Mouse (Mus musculus) MEL (cell line): ENCODE data around the gene Pick1. TPM values are rescaled to one million over a fixed set of nuclear protein-coding genes. Genes with fewer than 3 reads are reported as not detected.

Source experiments
- DNase-seq: peaks from one replicate; pipeline ENCODE4 v3.0.0; 2011; ENCODE audit warnings: low read depth, low spot score
- H3K27ac ChIP-seq: 2 replicates; pipeline ENCODE4 v1.5.1; 2012; ENCODE audit warnings: low read depth, mild to moderate bottlenecking, control low read depth, low read length, moderate library complexity; ENCODE audit not compliant: control insufficient read depth
- H3K27me3 ChIP-seq, 2 experiments: fragments of 150-350 bp in 1 of 2; sonication (generic) in 1 of 2; 2 replicates each; pipeline ENCODE4 v1.6.1; 2012; ENCODE audit warnings: low read length in 2 of 2, mild to moderate bottlenecking in 2 of 2, improper control_type of control experiment in 1 of 2, moderate library complexity in 1 of 2; ENCODE audit not compliant: insufficient read depth in 2 of 2, control insufficient read depth in 1 of 2
- H3K36me3 ChIP-seq, 2 experiments: 2 replicates each; pipeline ENCODE4 v1.6.1; 2012 to 2014; ENCODE audit warnings: low read length in 2 of 2, improper control_type of control experiment in 1 of 2, inconsistent platforms in 1 of 2, mild to moderate bottlenecking in 1 of 2; ENCODE audit not compliant: insufficient read depth in 2 of 2, control insufficient read depth in 1 of 2
- H3K4me1 ChIP-seq, 2 experiments: fragments of 150-350 bp in 1 of 2; sonication (generic) in 1 of 2; 2 replicates each; pipeline ENCODE4 v1.6.1; 2012; ENCODE audit warnings: low read length in 2 of 2, improper control_type of control experiment in 1 of 2, mild to moderate bottlenecking in 1 of 2; ENCODE audit not compliant: insufficient read depth in 2 of 2, control insufficient read depth in 1 of 2
- H3K4me3 ChIP-seq, 2 experiments: fragments of 150-350 bp in 1 of 2; sonication (generic) in 1 of 2; 2 replicates each; pipeline ENCODE4 v1.5.1; 2012; ENCODE audit warnings: low read depth in 2 of 2, low read length in 2 of 2, mild to moderate bottlenecking in 2 of 2, moderate library complexity in 2 of 2, control low read depth in 1 of 2, improper control_type of control experiment in 1 of 2; ENCODE audit not compliant: control insufficient read depth in 1 of 2, insufficient read depth in 1 of 2
- H3K79me2 ChIP-seq: 2 replicates; pipeline ENCODE4 v1.6.1; 2012; ENCODE audit warnings: mild to moderate bottlenecking, low read length, moderate library complexity; ENCODE audit not compliant: control insufficient read depth, poor library complexity, insufficient read depth
- H3K9ac ChIP-seq: 2 replicates; pipeline ENCODE4 v1.6.1; 2012; ENCODE audit warnings: low read depth, mild to moderate bottlenecking, control low read depth, low read length, moderate library complexity; ENCODE audit not compliant: control insufficient read depth, poor library complexity, severe bottlenecking
- H3K9me3 ChIP-seq: fragments of 150-350 bp; sonication (generic); replicated peaks from 2 replicates; pipeline ENCODE4 v1.6.1; 2012; ENCODE audit warnings: mild to moderate bottlenecking, low read length, improper control_type of control experiment, moderate library complexity; ENCODE audit not compliant: insufficient read depth
- EP300 ChIP-seq, 2 experiments: IDR thresholded peaks; 2 replicates each; pipeline ENCODE4 v1.6.1; 2011; ENCODE audit warnings: improper control_type of control experiment in 2 of 2, low read length in 2 of 2, low read depth in 1 of 2, mild to moderate bottlenecking in 1 of 2
- ETS1 ChIP-seq: IDR thresholded peaks from 2 replicates; pipeline ENCODE4 v1.6.1; 2012; ENCODE audit warnings: low read depth, mild to moderate bottlenecking, inconsistent platforms, low read length, improper control_type of control experiment, moderate library complexity
- GABPA ChIP-seq: IDR thresholded peaks from 2 replicates; pipeline ENCODE4 v1.6.1; 2012; ENCODE audit warnings: low read depth, mild to moderate bottlenecking, inconsistent platforms, low read length, improper control_type of control experiment, moderate library complexity
- HCFC1 ChIP-seq: IDR thresholded peaks from 2 replicates; pipeline ENCODE4 v1.6.1; 2012; ENCODE audit warnings: low read depth, mild to moderate bottlenecking, inconsistent platforms, low read length, improper control_type of control experiment, moderate library complexity
- JUND ChIP-seq: IDR thresholded peaks from 2 replicates; pipeline ENCODE4 v1.6.1; 2011; ENCODE audit warnings: low read depth, mild to moderate bottlenecking, improper control_type of control experiment, low read length
- KAT2A ChIP-seq: conservative IDR thresholded peaks from 2 replicates; pipeline ENCODE4 v1.6.1; 2012; ENCODE audit warnings: low read depth, low read length, improper control_type of control experiment, inconsistent platforms
- MAFK ChIP-seq: IDR thresholded peaks from 2 replicates; pipeline ENCODE4 v1.6.1; 2011; ENCODE audit warnings: low read depth, mild to moderate bottlenecking, low read length, improper control_type of control experiment, borderline replicate concordance
- MAZ ChIP-seq: IDR thresholded peaks from 2 replicates; pipeline ENCODE4 v1.6.1; 2012; ENCODE audit warnings: low read depth, mild to moderate bottlenecking, inconsistent platforms, low read length, improper control_type of control experiment
- MEF2A ChIP-seq: IDR thresholded peaks from 2 replicates; pipeline ENCODE4 v1.6.1; 2014; ENCODE audit warnings: low read depth, mild to moderate bottlenecking, inconsistent platforms, low read length, improper control_type of control experiment; ENCODE audit not compliant: poor library complexity, insufficient replicate concordance, severe bottlenecking; ENCODE audit errors: extremely low read depth
- MYC ChIP-seq: IDR thresholded peaks from 2 replicates; pipeline ENCODE4 v1.6.1; 2011; ENCODE audit warnings: low read depth, mild to moderate bottlenecking, low read length, improper control_type of control experiment, moderate library complexity
- NRF1 ChIP-seq: IDR thresholded peaks from 2 replicates; pipeline ENCODE4 v1.6.1; 2014; ENCODE audit warnings: low read depth, mild to moderate bottlenecking, inconsistent platforms, low read length, improper control_type of control experiment, moderate library complexity; ENCODE audit not compliant: poor library complexity, insufficient read depth, severe bottlenecking
- POLR2AphosphoS2 ChIP-seq: IDR thresholded peaks from 2 replicates; pipeline ENCODE4 v1.6.1; 2011; ENCODE audit warnings: low read length, improper control_type of control experiment
- POLR2AphosphoS5 ChIP-seq: IDR thresholded peaks from 2 replicates; pipeline ENCODE4 v1.6.1; 2012; ENCODE audit warnings: low read depth, borderline replicate concordance, mild to moderate bottlenecking, inconsistent platforms, low read length, moderate library complexity, mixed read lengths
- RAD21 ChIP-seq: IDR thresholded peaks from 2 replicates; pipeline ENCODE4 v1.6.1; 2011; ENCODE audit warnings: mild to moderate bottlenecking, low read depth, low read length, improper control_type of control experiment
- SIN3A ChIP-seq: IDR thresholded peaks from 2 replicates; pipeline ENCODE4 v1.6.1; 2012; ENCODE audit warnings: low read length, improper control_type of control experiment, inconsistent platforms
- SMC3 ChIP-seq: IDR thresholded peaks from 2 replicates; pipeline ENCODE4 v1.6.1; 2011; ENCODE audit warnings: low read depth, low read length, improper control_type of control experiment
- TAL1 ChIP-seq: IDR thresholded peaks from 2 replicates; pipeline ENCODE4 v1.6.1; 2012; ENCODE audit warnings: mild to moderate bottlenecking, inconsistent platforms, low read length, moderate library complexity, mixed read lengths
- TBP ChIP-seq: IDR thresholded peaks from 2 replicates; pipeline ENCODE4 v1.8.0; 2011; ENCODE audit warnings: low read depth, low read length, improper control_type of control experiment
- UBTF ChIP-seq: IDR thresholded peaks from 2 replicates; pipeline ENCODE4 v1.6.1; 2012; ENCODE audit warnings: low read depth, mild to moderate bottlenecking, inconsistent platforms, low read length, improper control_type of control experiment, moderate library complexity, borderline replicate concordance; ENCODE audit not compliant: insufficient read depth
- USF1 ChIP-seq: IDR thresholded peaks from 2 replicates; pipeline ENCODE4 v1.6.1; 2014; ENCODE audit warnings: low read depth, mild to moderate bottlenecking, inconsistent platforms, low read length, improper control_type of control experiment, moderate library complexity
- ZKSCAN1 ChIP-seq: IDR thresholded peaks from 2 replicates; pipeline ENCODE4 v1.6.1; 2012; ENCODE audit warnings: low read depth, mild to moderate bottlenecking, inconsistent platforms, low read length, improper control_type of control experiment, moderate library complexity
- ZMIZ1 ChIP-seq: IDR thresholded peaks from 2 replicates; pipeline ENCODE4 v1.6.1; 2012; ENCODE audit warnings: low read depth, mild to moderate bottlenecking, inconsistent platforms, low read length, improper control_type of control experiment, moderate library complexity
- polyA plus RNA-seq, 2 experiments: library from polyadenylated mRNA; stranded (reverse) in 1 of 2; unstranded in 1 of 2; fragments of >175 nt in 1 of 2; fragments of >200 nt in 1 of 2; gene quantifications; 2 replicates each; pipeline versions ENCODE4 v1.2.1 to v1.2.4; 2012; ENCODE audit warnings: low replicate concordance in 2 of 2, low read depth in 1 of 2; ENCODE audit not compliant: insufficient read length in 2 of 2, insufficient read depth in 1 of 2, missing spikeins in 1 of 2
- total RNA-seq: library from RNA; depleted of rRNA; stranded (reverse); fragments of 300-350 nt; gene quantifications from 2 replicates; pipeline ENCODE4 v1.2.3, GENCODE M21; 2012

The Pick1 gene
- total and polyA plus RNA-seq, 3 experiments: 20.8 to 24.3 TPM; not detected in 1

GRCm38 (mm10) chr15:79216191-79216590, 12.8 kb upstream of the Pick1 start:
- Histone ChIP-seq H3K4me1 (no peaks in the 10 kb centered on the region), H3K27ac (no peak overlapping the region), H3K4me3 (no peak overlapping the region), H3K36me3 (no peaks in the 10 kb centered on the region), H3K27me3 (no peaks in the 10 kb centered on the region), H3K9ac (no peak overlapping the region), H3K79me2 (no peaks in the 10 kb centered on the region), H3K9me3 (no peaks in the 10 kb centered on the region)
- DNase-seq: no peak
- peak; percentile 94 for TF ChIP-seq ZKSCAN1
- no peak for TF ChIP-seq TBP

GRCm38 (mm10) chr15:79219572-79219971, 9.4 kb upstream of the Pick1 start:
- Histone ChIP-seq H3K36me3 (no peaks in the 10 kb centered on the region), H3K9ac (no peak overlapping the region), H3K27me3 (no peaks in the 10 kb centered on the region), H3K27ac (no peak overlapping the region), H3K79me2 (no peaks in the 10 kb centered on the region), H3K4me1 (no peaks in the 10 kb centered on the region), H3K4me3 (no peak overlapping the region), H3K9me3 (no peaks in the 10 kb centered on the region)
- no peak for DNase-seq
- TF ChIP-seq POLR2AphosphoS5 (no peak), SIN3A (no peak)

GRCm38 (mm10) chr15:79223641-79224040, 5.3 kb upstream of the Pick1 start:
- Histone ChIP-seq H3K4me1 (no peaks in the 10 kb centered on the region), H3K9ac (no peak overlapping the region), H3K9me3 (no peaks in the 10 kb centered on the region), H3K27ac (no peak overlapping the region), H3K4me3 (no peak overlapping the region), H3K79me2 (no peaks in the 10 kb centered on the region), H3K36me3 (no peaks in the 10 kb centered on the region), H3K27me3 (no peaks in the 10 kb centered on the region)
- DNase-seq: no peak
- no peak for TF ChIP-seq UBTF
- no peak for TF ChIP-seq MAZ
- no peak for TF ChIP-seq POLR2AphosphoS5
- no peak for TF ChIP-seq POLR2AphosphoS2
- no peak for TF ChIP-seq GABPA
- TF ChIP-seq MAFK: no peak
- no peak for TF ChIP-seq ZKSCAN1
- TF ChIP-seq MEF2A: no peak
- no peak for TF ChIP-seq RAD21
- no peak for TF ChIP-seq HCFC1
- no peak for TF ChIP-seq USF1
- no peak for TF ChIP-seq TAL1
- TF ChIP-seq EP300 (IDR thresholded peaks at IDR 0.05; ENCODE audit: low read depth in 1 of 2, low read length in 2 of 2): no peak
- TF ChIP-seq SMC3: no peak
- TF ChIP-seq ZMIZ1: no peak
- no peak for TF ChIP-seq NRF1
- TF ChIP-seq ETS1: no peak
- no peak for TF ChIP-seq KAT2A
- no peak for TF ChIP-seq MYC
- TF ChIP-seq JUND: no peak
